Mouse (Mus musculus): Measurements from ENCODE around the gene Cyp2f2.

Cyp2f2 gene

GRCm38 (mm10) chr7:27119676-27120075 lies at the start of gene Cyp2f2:
TSS of gene Cyp2f2 (plus strand) at chr7:27119909.
- DNase-seq (ENCODE audit: low spot score in 2 of 2), result no peak

DNA sequence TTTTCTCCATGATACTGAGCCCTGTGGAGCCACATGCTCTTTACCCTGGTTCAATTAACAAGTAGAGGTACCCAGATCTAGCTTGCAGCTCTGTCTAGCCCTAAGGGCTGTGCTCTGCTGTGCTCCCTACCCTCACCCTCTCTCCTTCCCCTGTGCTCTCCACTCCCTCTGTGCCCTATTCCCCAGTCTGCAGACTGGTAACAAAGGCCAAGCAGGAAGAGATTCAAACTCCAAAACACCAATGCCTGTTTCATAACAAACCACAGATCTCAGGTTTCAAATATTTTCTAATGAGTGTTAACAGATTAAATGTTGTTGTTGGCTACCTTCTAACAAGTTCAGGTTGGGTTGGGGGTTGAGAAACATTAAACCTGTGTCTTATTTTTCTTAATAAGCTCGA lies 41.1 kb upstream of the Cyp2f2 start:
- no peak for DNase-seq (ENCODE audit: low spot score in 2 of 2)

GRCm38 (mm10) chr7:27081625-27082024 lies 38.1 kb upstream of the Cyp2f2 start:
- no peak for DNase-seq (ENCODE audit: low spot score in 2 of 2)

- DNase-seq (ENCODE audit: low spot score in 2 of 2), result no peak
Measured at GRCm38 (mm10) chr7:27091039-27091438, 28.7 kb upstream of the Cyp2f2 start.

- no peak for DNase-seq (ENCODE audit: low spot score in 2 of 2)
Measured at GRCm38 (mm10) chr7:27092038-27092703, 27.5 kb upstream of the Cyp2f2 start.

DNA sequence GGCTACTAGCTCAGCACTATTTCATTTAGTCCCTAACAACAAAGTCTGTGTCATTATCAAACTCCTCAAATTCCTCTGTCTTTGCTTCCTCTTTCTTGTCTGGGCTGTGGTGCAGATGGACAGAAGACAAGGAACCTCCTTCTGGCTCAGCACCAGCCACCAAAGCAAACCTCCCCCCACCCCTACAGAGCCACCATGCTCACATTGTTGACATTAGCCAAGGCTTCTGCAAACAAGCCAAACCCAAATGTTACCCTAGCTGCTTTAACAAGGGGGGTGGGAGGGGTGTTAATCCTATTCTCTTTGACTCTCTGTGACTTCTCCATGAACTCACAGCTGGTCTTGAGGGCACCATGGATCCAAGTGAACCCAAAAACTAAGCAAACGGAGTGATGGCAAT lies 26.8 kb upstream of the Cyp2f2 start:
- no peak for DNase-seq (ENCODE audit: low spot score in 2 of 2)

- no peak for DNase-seq (ENCODE audit: low spot score in 2 of 2)
Measured at GRCm38 (mm10) chr7:27104882-27105281, 14.8 kb upstream of the Cyp2f2 start.

DNA sequence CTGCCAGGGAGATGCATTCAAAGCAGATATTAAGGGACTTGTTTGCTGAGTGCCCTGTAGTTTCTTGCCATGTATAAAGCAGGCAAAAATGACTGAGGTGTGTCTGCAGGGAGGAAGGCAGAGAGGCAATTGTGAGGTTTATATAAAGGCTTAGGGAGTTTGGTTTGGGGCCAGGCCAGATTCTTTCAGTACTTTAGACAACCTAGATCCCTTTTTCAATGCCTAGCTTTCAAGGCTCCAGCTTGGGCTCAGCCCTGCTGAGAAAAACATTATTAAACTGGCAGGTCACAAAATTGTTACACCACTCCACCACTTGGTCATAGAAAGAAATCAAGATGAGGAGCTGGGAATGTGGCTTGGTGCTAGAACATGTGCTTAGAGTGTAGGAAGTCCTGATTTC lies 9.4 kb upstream of the Cyp2f2 start:
- DNase-seq (ENCODE audit: low spot score in 2 of 2), result no peak

DNA sequence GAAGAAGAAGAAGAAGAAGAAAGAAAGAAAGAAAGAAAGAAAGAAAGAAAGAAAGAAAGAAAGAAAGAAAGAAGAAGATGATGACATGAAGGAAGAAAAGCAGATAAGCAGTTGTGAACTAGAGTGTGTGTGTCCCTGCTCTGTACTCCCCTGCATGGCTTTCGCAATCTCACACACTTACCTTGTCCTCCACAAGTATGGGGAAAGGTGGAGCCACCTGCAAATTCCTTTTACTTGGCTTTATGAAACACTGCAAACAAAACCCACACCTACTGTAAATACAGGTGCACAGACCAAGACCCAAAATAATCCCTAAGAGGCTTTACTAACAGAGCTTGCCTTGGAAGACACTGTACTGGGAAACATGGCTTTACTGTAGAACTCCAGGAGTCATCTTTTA lies 8.7 kb upstream of the Cyp2f2 start:
- DNase-seq (ENCODE audit: low spot score in 2 of 2), result no peak

DNA sequence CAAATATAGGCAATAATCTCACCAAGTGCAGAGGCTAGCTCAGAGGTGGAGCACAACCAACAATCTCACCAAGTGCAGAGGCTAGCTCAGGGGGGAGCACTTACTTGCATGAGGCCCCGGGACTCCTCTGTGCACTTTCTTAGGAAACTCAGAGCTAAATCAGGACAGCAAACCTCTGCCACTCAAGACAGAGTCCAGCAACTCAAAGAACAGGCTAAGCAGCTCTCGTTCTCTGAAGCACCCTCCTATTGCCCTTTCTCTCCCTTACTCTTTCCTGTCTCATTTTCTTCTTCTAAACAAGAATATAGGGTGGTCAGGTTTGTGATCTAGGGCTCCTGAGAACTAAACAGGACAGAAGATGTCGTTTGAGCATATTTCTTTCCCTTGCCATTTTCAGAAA lies 7.7 kb upstream of the Cyp2f2 start:
- DNase-seq (ENCODE audit: low spot score in 2 of 2), result no peak

GRCm38 (mm10) chr7:27118033-27118511 lies 1.6 kb upstream of the Cyp2f2 start:
- no peak for DNase-seq (ENCODE audit: low spot score in 2 of 2)

- DNase-seq (ENCODE audit: low spot score in 2 of 2), result no peak
Measured at GRCm38 (mm10) chr7:27124305-27124832, 4.7 kb downstream of the Cyp2f2 start.

GRCm38 (mm10) chr7:27124969-27125368 lies 5.3 kb downstream of the Cyp2f2 start:
- DNase-seq (ENCODE audit: low spot score in 2 of 2), result no peak

GRCm38 (mm10) chr7:27128162-27128561 lies 8.5 kb downstream of the Cyp2f2 start:
- DNase-seq (ENCODE audit: low spot score in 2 of 2), result no peak

GRCm38 (mm10) chr7:27128946-27129345 lies 9.2 kb downstream of the Cyp2f2 start:
- DNase-seq (ENCODE audit: low spot score in 2 of 2), result no peak

GRCm38 (mm10) chr7:27129811-27130210 lies 10.1 kb downstream of the Cyp2f2 start:
- no peak for DNase-seq (ENCODE audit: low spot score in 2 of 2)

- no peak for DNase-seq (ENCODE audit: low spot score in 2 of 2)
Measured at GRCm38 (mm10) chr7:27130521-27131370, 11.0 kb downstream of the Cyp2f2 start.

- no peak for DNase-seq (ENCODE audit: low spot score in 2 of 2)
Measured at GRCm38 (mm10) chr7:27131387-27131786, 11.7 kb downstream of the Cyp2f2 start.

DNA sequence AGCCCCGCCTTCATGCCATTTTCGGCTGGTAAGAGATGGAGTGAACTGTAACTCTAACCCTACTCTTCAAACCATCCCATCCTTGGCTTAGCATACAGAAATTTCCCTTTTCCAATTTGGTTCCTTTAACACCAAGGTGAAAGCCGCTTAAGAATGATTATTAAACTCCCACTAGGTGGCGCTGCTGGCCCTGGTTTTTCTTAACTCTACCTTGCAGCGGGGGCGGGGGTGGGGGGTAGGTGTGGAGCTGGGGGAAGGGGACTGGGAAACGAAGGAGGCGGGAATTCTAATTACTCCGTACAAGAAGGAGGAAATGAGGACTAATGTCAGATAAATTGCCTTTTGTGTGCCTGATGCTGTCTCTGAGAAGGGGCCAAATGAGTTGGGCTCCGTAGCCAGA lies 12.9 kb downstream of the Cyp2f2 start:
- DNase-seq (ENCODE audit: low spot score in 2 of 2), result peak; percentile 11 to 27

- DNase-seq (ENCODE audit: low spot score in 2 of 2), result no peak
Measured at GRCm38 (mm10) chr7:27133156-27133555, 13.4 kb downstream of the Cyp2f2 start.

GRCm38 (mm10) chr7:27133757-27134156 lies 14.0 kb downstream of the Cyp2f2 start:
- no peak for DNase-seq (ENCODE audit: low spot score in 2 of 2)

DNA sequence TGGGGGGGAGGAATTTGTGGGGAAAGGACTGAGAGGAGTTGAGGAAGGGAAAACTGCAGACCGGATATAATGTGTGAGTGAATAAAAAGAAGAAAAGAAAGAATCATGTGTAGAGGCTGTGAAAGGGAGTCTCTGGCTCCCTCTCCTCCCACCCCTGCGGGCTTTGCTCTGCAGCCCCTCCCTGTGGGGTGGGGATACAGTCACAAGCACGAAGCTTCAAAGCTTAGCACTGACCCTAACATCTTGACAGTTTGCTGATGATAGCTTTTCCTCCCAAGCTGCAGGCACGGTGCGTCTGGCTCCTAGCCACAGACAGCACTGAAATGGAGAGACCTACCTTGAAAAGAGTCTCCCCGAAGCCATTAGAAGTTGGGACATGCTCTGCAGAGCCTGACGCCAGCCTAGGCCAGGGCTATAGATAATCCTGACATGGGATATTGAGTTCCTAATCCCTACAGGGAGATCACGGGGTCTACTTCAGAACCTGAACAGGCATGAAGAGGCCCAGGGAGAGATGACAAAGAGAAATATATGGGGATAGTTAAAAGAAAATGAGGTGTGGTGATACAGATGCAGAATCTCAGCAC lies 16.8 kb downstream of the Cyp2f2 start:
- DNase-seq (ENCODE audit: low spot score in 2 of 2), result no peak
